Mouse (Mus musculus) E14TG2a.4 (cell line): ENCODE results near the gene Rapgef6.

Experiments
- H3K27me3 ChIP-seq: 2 replicates; pipeline ENCODE4 v1.6.1; 2014; ENCODE audit warnings: low read length, control low read depth; ENCODE audit not compliant: insufficient read depth
- H3K36me3 ChIP-seq: 2 replicates; pipeline ENCODE4 v1.6.1; 2014; ENCODE audit warnings: low read length, control low read depth; ENCODE audit not compliant: insufficient read depth
- H3K4me1 ChIP-seq: replicated peaks from 2 replicates; pipeline ENCODE4 v1.6.1; 2014; ENCODE audit warnings: low read depth, low read length, control low read depth
- H3K4me3 ChIP-seq: replicated peaks from 2 replicates; pipeline ENCODE4 v1.5.1; 2014; ENCODE audit warnings: mild to moderate bottlenecking, low read length
- H3K9me3 ChIP-seq: 2 replicates; pipeline ENCODE4 v1.6.1; 2014; ENCODE audit warnings: low read length, control low read depth
- CTCF ChIP-seq: conservative IDR thresholded peaks from 2 replicates; pipeline ENCODE4 v1.5.1; 2014; ENCODE audit warnings: low read length
- NANOG ChIP-seq: IDR thresholded peaks from 2 replicates; pipeline ENCODE4 v1.6.1; 2014; ENCODE audit warnings: borderline replicate concordance, low read length, mixed read lengths
- POU5F1 ChIP-seq: IDR thresholded peaks from 2 replicates; pipeline ENCODE4 v1.6.1; 2014; ENCODE audit warnings: low read length, borderline replicate concordance

The Rapgef6 gene

DNA sequence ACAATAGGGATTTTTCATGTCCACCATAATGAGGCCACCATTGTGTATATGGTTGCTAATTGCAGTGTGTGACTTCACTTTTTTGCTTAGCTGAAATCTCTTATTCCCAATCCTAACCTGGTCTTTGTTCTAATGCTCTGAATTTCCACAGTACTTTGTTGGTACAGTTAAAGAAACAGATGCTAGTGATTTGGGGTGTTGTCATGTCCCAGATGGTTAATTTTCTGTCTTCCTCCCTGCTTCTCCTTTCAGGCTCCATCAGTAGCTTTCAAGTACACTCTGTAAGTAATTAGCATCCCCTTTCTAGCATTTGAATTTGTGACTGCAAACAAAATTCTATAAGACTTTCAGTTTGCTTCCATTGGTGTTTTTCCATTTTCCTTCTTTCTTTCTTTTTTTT is 17.7 kb downstream of the Rapgef6 start:
- H3K27me3 ChIP-seq, result no peaks in the 10 kb centered on the region
- H3K4me3 ChIP-seq, result no peak overlapping the region
- H3K36me3 ChIP-seq, result no peaks in the 10 kb centered on the region
- H3K9me3 ChIP-seq, result no peaks in the 10 kb centered on the region
- no peak for TF ChIP-seq CTCF
- no peak for TF ChIP-seq NANOG
- no peak for TF ChIP-seq POU5F1
- peaks cover 9% of the 10 kb centered on the region; the same call in 1 of the 2 replicates for H3K4me1 ChIP-seq

DNA sequence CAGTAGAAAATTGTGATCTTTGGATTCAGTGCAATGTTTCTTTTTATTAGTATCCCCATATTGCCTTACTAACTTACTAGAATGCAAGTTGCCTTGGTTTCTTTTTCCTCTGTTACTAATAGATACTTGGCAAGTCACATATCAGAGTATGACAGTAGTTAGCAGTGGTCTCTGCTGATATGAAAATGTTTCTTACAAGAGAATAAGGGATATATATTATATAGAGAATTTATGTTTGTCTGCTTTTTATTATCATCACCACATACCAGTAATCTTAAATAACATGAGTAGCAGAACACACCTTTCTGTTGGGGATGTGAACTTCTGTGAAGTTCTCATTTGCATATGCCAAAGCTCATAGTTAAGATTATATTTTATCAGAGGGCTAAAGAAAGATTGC is 19.8 kb downstream of the Rapgef6 start:
- no peaks in the 10 kb centered on the region for H3K27me3 ChIP-seq
- peaks cover 9% of the 10 kb centered on the region; the same call in 1 of the 2 replicates for H3K4me1 ChIP-seq
- TF ChIP-seq CTCF, result no peak
- no peak for TF ChIP-seq NANOG
- no peak for TF ChIP-seq POU5F1
- peaks cover 3% of the 10 kb centered on the region; the same call in 1 of the 2 replicates for H3K36me3 ChIP-seq
- H3K9me3 ChIP-seq, result no peaks in the 10 kb centered on the region
- no peak overlapping the region for H3K4me3 ChIP-seq

DNA sequence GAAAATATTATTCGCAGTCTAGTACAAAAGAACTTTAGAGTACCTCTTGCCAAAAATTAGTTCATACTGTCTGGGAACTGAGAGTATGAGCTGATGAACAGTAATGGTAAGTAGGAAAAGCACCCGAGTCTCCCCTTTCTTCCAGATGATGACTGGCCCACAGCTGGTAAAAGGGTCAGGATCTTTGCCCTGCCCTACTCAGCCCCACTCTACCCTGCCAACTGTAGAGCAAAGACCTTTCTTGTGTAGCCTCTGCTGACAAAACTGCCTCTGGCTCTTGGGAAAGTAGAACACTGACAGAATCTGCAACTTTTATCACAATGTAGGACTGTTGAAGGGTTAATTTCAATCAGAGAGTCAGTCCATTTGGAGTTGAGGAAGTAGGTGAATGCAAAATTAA is 32.3 kb downstream of the Rapgef6 start:
- no peak overlapping the region for H3K4me3 ChIP-seq
- H3K36me3 ChIP-seq, result no peaks in the 10 kb centered on the region; the same call in 1 of the 2 replicates
- H3K4me1 ChIP-seq, result no peaks in the 10 kb centered on the region
- no peaks in the 10 kb centered on the region for H3K9me3 ChIP-seq
- TF ChIP-seq NANOG, result no peak
- no peak for TF ChIP-seq CTCF
- TF ChIP-seq POU5F1, result no peak
- H3K27me3 ChIP-seq, result no peaks in the 10 kb centered on the region

DNA sequence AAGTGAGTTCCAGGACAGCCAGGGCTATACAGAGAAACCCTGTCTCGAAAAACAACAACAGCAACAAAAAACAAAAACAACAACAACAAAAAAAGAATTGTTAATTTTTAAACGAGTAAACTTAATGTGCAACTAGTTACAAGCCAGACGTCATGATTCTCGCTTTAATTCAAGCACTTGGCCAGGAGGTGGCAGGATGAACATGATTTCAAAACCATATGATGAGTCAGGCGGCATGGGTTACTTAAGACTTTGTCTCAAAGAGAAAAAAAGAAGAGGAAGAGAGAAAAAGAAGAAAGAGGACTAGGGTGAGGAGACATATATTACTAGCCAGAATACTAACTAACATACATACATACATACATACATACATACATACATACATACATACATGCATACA is 40.1 kb downstream of the Rapgef6 start:
- no peaks in the 10 kb centered on the region for H3K36me3 ChIP-seq
- no peak for TF ChIP-seq CTCF
- TF ChIP-seq POU5F1, result no peak
- TF ChIP-seq NANOG, result no peak
- H3K4me3 ChIP-seq, result no peak overlapping the region
- no peaks in the 10 kb centered on the region for H3K27me3 ChIP-seq
- H3K4me1 ChIP-seq, result no peaks in the 10 kb centered on the region
- H3K9me3 ChIP-seq, result no peaks in the 10 kb centered on the region

DNA sequence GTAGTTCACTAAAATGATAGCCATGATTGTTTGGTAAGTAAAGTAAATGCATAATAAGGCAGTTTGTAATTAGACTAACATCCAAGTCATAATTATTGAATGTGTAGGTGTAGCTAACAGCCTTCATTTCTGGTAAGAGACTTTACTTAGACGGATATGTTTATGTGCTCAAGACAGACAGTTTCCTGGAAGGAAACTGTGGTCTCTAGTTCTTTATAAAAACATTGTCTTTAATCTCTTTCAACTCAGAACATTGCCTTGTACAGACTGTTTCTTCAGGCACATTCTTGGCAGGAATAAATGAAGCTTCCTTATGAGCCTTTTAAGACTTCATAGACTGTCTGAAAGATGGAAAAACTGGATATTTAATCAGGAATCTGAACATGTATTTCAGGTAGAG is 45.3 kb downstream of the Rapgef6 start:
- TF ChIP-seq NANOG, result no peak
- no peak for TF ChIP-seq POU5F1
- TF ChIP-seq CTCF, result no peak
- H3K36me3 ChIP-seq, result peaks cover 30% of the 10 kb centered on the region
- H3K27me3 ChIP-seq, result no peaks in the 10 kb centered on the region
- no peaks in the 10 kb centered on the region for H3K4me1 ChIP-seq
- no peak overlapping the region for H3K4me3 ChIP-seq
- peaks cover 19% of the 10 kb centered on the region for H3K9me3 ChIP-seq

GRCm38 (mm10) chr11:54574741-54575140 is 52.1 kb downstream of the Rapgef6 start:
- TF ChIP-seq POU5F1 (no peak), NANOG (no peak), CTCF (no peak)
- Histone ChIP-seq H3K27me3 (no peaks in the 10 kb centered on the region), H3K9me3 (peaks cover 56% of the 10 kb centered on the region), H3K4me3 (no peak overlapping the region), H3K36me3 (peaks cover 46% of the 10 kb centered on the region), H3K4me1 (no peaks in the 10 kb centered on the region)

DNA sequence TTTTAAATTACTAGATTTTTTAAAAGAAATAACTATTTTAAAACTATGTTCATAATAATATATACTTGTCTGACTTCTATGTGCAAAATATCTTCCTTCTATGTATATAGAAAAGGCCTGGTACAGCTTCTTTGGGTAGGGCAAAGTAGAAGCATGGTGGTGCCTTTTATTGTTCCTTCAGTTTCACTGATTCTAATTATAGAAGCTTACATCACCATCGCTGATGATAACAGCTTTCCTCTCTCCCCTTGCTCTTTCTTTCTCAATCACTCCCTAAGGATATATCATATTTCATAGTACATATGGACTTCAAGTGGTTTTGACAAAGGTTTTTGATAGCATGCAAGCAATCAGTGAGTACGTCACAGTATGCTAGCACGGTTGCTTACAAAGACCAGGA is 69.9 kb downstream of the Rapgef6 start:
- Histone ChIP-seq H3K27me3 (no peaks in the 10 kb centered on the region), H3K9me3 (peaks cover 16% of the 10 kb centered on the region; the same call in 1 of the 2 replicates), H3K4me1 (no peaks in the 10 kb centered on the region), H3K36me3 (peaks cover 16% of the 10 kb centered on the region), H3K4me3 (no peak overlapping the region)
- no peak for TF ChIP-seq POU5F1
- no peak for TF ChIP-seq NANOG
- no peak for TF ChIP-seq CTCF

DNA sequence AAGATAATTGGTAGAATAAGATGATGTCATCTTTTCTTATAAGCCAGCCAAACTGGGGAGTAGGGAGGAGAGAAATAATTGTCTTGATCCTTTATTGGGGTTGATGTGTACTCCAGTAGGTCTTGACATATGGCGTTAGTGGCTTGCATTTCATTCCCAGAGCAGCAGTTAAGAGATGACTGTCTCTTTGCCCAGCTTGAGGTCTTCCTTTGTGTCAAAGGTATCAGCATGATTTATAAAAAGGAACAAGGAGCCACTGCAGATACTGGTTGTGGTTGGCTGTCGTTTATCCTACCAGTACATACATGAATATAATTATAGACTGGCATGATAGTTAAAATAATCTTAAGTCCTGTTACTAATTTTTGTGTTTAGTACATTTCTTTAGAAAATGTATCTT is 71.4 kb downstream of the Rapgef6 start:
- Histone ChIP-seq H3K36me3 (peaks cover 6% of the 10 kb centered on the region), H3K4me1 (no peaks in the 10 kb centered on the region), H3K27me3 (no peaks in the 10 kb centered on the region), H3K9me3 (peaks cover 6% of the 10 kb centered on the region; the same call in 1 of the 2 replicates), H3K4me3 (no peak overlapping the region)
- TF ChIP-seq CTCF (no peak), POU5F1 (no peak), NANOG (no peak)

DNA sequence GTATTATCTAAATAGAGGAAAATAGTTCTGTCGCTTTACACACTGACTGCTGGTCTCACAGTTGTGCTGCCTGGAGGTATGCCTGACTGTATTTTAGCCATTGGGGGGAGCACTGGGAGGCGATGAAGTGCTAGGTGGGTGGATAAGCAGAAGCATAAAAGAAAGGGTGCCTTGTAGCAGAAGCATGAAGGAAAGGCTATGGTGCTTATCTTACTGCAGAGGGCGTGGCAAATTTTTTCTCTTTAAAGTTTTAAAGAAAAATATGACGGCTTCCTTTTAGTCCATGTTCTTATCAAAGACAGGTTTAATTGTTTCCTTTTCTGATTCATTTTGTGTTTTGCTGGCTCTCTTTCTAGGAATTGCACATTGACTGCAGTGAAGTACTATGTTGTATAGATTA is 72.4 kb downstream of the Rapgef6 start:
- Histone ChIP-seq H3K4me1 (no peaks in the 10 kb centered on the region), H3K4me3 (no peak overlapping the region), H3K9me3 (no peaks in the 10 kb centered on the region; the same call in 1 of the 2 replicates), H3K36me3 (no peaks in the 10 kb centered on the region), H3K27me3 (no peaks in the 10 kb centered on the region)
- TF ChIP-seq NANOG (no peak), POU5F1 (no peak), CTCF (no peak)
